ENCODE assay signal across 8 mouse cellular contexts in genomic region chr10:68464943-68465342, GRCm38 (mm10).
A peak's percentile ranks its signal among the peaks of the same experiment; 100 is the strongest.
DNase-seq lines count a peak whose midpoint lies in the region; ATAC-seq and TF ChIP-seq lines count a peak whose summit lies in the region.

No protein-coding gene starts in this region.

- DNase-seq in intestine, embryonic 14.5 days (ENCODE audit: low spot score) = peak; percentile 86
- peak; percentile 90 for DNase-seq in adrenal gland, postnatal 25 days
- peak; percentile 73 for DNase-seq in fibroblast of lung, adult 2 months (ENCODE audit: low read depth)
- DNase-seq in kidney, adult 8-10 months = peak; percentile 57 to 82
- DNase-seq in limb, embryonic 14.5 days (ENCODE audit: low spot score) = peak; percentile 88
- DNase-seq in ovary, postnatal 36 days (ENCODE audit: low spot score) = peak; percentile 77
- peak; percentile 52 for DNase-seq in thymus, postnatal 25 days

- 19% methylated on average over 7 of the region's 7 CpGs for WGBS in intestine, embryonic 14.5 days
- 30% methylated on average over 7 of the region's 7 CpGs for WGBS in intestine, embryonic 16.5 days
- 22% methylated on average over 7 of the region's 7 CpGs for WGBS in limb, embryonic 14.5 days

- no peaks in the 10 kb centered on the region for H3K27me3 ChIP-seq in intestine, embryonic 14.5 days (replicated peaks; ENCODE audit: control insufficient read depth, insufficient read depth, low read length)
- no peaks in the 10 kb centered on the region for H3K27me3 ChIP-seq in intestine, embryonic 16.5 days (replicated peaks; ENCODE audit: control insufficient read depth, insufficient read depth, low read length)
- no peaks in the 10 kb centered on the region for H3K27me3 ChIP-seq in limb, embryonic 14.5 days (ENCODE audit: control insufficient read depth, insufficient read depth, low read length)

- H3K4me2 ChIP-seq in intestine, embryonic 14.5 days (ENCODE audit: low read length) = no peak overlapping the region
- no peak overlapping the region for H3K4me2 ChIP-seq in intestine, embryonic 16.5 days (ENCODE audit: low read depth, low read length)
- no peak overlapping the region for H3K4me2 ChIP-seq in limb, embryonic 14.5 days (replicated peaks; ENCODE audit: low read depth, low read length, severe bottlenecking)

- ATAC-seq in intestine, embryonic 14.5 days (replicated peaks; ENCODE audit: low FRiP score, low TSS enrichment, low read depth) = no peak
- ATAC-seq in intestine, embryonic 16.5 days = no peak
- no peak for ATAC-seq in limb, embryonic 14.5 days (ENCODE audit: low FRiP score, low read depth)

- H3K36me3 ChIP-seq in intestine, embryonic 14.5 days (ENCODE audit: control insufficient read depth, insufficient read depth, low read length) = no peaks in the 10 kb centered on the region
- no peaks in the 10 kb centered on the region for H3K36me3 ChIP-seq in intestine, embryonic 16.5 days (ENCODE audit: control insufficient read depth, insufficient read depth, low read length)
- H3K36me3 ChIP-seq in limb, embryonic 14.5 days (ENCODE audit: control insufficient read depth, insufficient read depth, low read length) = no peaks in the 10 kb centered on the region

- no peak overlapping the region for H3K4me3 ChIP-seq in intestine, embryonic 14.5 days (ENCODE audit: low read depth, low read length)
- H3K4me3 ChIP-seq in intestine, embryonic 16.5 days (ENCODE audit: low read length) = no peak overlapping the region
- no peak overlapping the region for H3K4me3 ChIP-seq in limb, embryonic 14.5 days (replicated peaks; ENCODE audit: low read length)

- H3K4me1 ChIP-seq in intestine, embryonic 14.5 days (replicated peaks; ENCODE audit: control insufficient read depth, insufficient read depth, low read length) = peaks cover 9% of the 10 kb centered on the region
- 0 out of 2 replicates have a peak, but pooled peaks cover 4% of the 10 kb centered on the region for H3K4me1 ChIP-seq in intestine, embryonic 16.5 days (ENCODE audit: control insufficient read depth, insufficient read depth, low read length)
- peaks cover 4% of the 10 kb centered on the region; the same call in 1 of the 2 replicates for H3K4me1 ChIP-seq in limb, embryonic 14.5 days (ENCODE audit: control insufficient read depth, insufficient read depth, low read length)

- TF ChIP-seq POLR2A in limb, embryonic 14.5 days (IDR thresholded peaks at IDR 0.05; ENCODE audit: borderline replicate concordance, extremely low read depth, insufficient read depth, insufficient read length) = no peak

- no peak overlapping the region for H3K27ac ChIP-seq in intestine, embryonic 14.5 days (ENCODE audit: low read depth)
- no peak overlapping the region for H3K27ac ChIP-seq in intestine, embryonic 16.5 days (ENCODE audit: low read length)
- no peak overlapping the region for H3K27ac ChIP-seq in limb, embryonic 14.5 days (replicated peaks; ENCODE audit: low read depth, low read length)

- H3K9ac ChIP-seq in intestine, embryonic 14.5 days (ENCODE audit: low read length) = no peak overlapping the region
- H3K9ac ChIP-seq in intestine, embryonic 16.5 days (ENCODE audit: low read depth, low read length) = no peak overlapping the region
- H3K9ac ChIP-seq in limb, embryonic 14.5 days (ENCODE audit: low read depth, low read length, severe bottlenecking) = no peak overlapping the region

- no peaks in the 10 kb centered on the region for H3K9me3 ChIP-seq in intestine, embryonic 14.5 days (ENCODE audit: control insufficient read depth, low read length)
- H3K9me3 ChIP-seq in intestine, embryonic 16.5 days (ENCODE audit: control insufficient read depth, low read length) = no peaks in the 10 kb centered on the region
- H3K9me3 ChIP-seq in limb, embryonic 14.5 days (ENCODE audit: control insufficient read depth, low read length) = no peaks in the 10 kb centered on the region
